In genomic region chr10:39171134-39171533, GRCm38 (mm10) we compare ENCODE assay signal across 8 mouse cellular contexts. TPM values are rescaled to one million over a fixed set of nuclear protein-coding genes. Genes with fewer than 3 reads are reported as not detected.
DNase-seq lines count a peak whose midpoint lies in the region; ATAC-seq and TF ChIP-seq lines count a peak whose summit lies in the region.

No protein-coding gene starts in this region.

- ATAC-seq in frontal cortex, adult (ENCODE audit: low TSS enrichment), result peak; percentile 85
- ATAC-seq in lung, postnatal 0 days, result peak; percentile 89

- peaks cover 50% of the 10 kb centered on the region for H3K4me1 ChIP-seq in hindbrain, embryonic 10.5 days (replicated peaks)
- peaks cover 18% of the 10 kb centered on the region for H3K4me1 ChIP-seq in lung, postnatal 0 days (ENCODE audit: insufficient read depth, low read depth, low read length)

- under 1% methylated on average over 19 of the region's 19 CpGs for whole genome bisulfite sequencing in hindbrain, embryonic 10.5 days
- under 1% methylated on average over 19 of the region's 19 CpGs for WGBS in lung, postnatal 0 days

- H3K4me2 ChIP-seq in lung, postnatal 0 days (replicated peaks; ENCODE audit: low read depth, low read length), result peak overlapping the region; percentile 72

- H3K27me3 ChIP-seq in hindbrain, embryonic 10.5 days (ENCODE audit: insufficient read depth, poor library complexity, severe bottlenecking), result peaks cover 19% of the 10 kb centered on the region; the same call in 1 of the 2 replicates
- no peaks in the 10 kb centered on the region for H3K27me3 ChIP-seq in lung, postnatal 0 days (replicated peaks; ENCODE audit: insufficient read depth, low read length)

- H3K9me3 ChIP-seq in hindbrain, embryonic 10.5 days, result no peaks in the 10 kb centered on the region
- no peaks in the 10 kb centered on the region for H3K9me3 ChIP-seq in lung, postnatal 0 days (ENCODE audit: low read length)

- H3K36me3 ChIP-seq in hindbrain, embryonic 10.5 days, result no peaks in the 10 kb centered on the region
- H3K36me3 ChIP-seq in lung, postnatal 0 days (ENCODE audit: insufficient read depth, low read length), result no peaks in the 10 kb centered on the region

- H3K27ac ChIP-seq in hindbrain, embryonic 10.5 days, result peak overlapping the region; percentile 87
- peak overlapping the region; percentile 78 for H3K27ac ChIP-seq in lung, postnatal 0 days (ENCODE audit: low read length)

- peak overlapping the region; percentile 57 for H3K4me3 ChIP-seq in hindbrain, embryonic 10.5 days
- peak overlapping the region; percentile 43 for H3K4me3 ChIP-seq in lung, postnatal 0 days (ENCODE audit: low read depth, low read length)

- peak; percentile 96 for TF ChIP-seq CTCF in lung, postnatal 0 days (IDR thresholded peaks at IDR 0.05)

- TF ChIP-seq EP300 in lung, postnatal 0 days (IDR thresholded peaks at IDR 0.05), result 0 out of 2 replicates have a peak, but pooled peaks have one; percentile 46

- peak; percentile 98 for DNase-seq in MN1 (ENCODE audit: low spot score)
- peak; percentile 96 for DNase-seq in cerebellum, adult 9-10 months
- peak; percentile 91 for DNase-seq in hindbrain, embryonic 10.5 days (ENCODE audit: low spot score)
- peak; percentile 91 for DNase-seq in layer of hippocampus, adult 9-11 months
- peak; percentile 94 for DNase-seq in lung, postnatal 0 days (ENCODE audit: low spot score)
- DNase-seq in ovary, postnatal 14 days (ENCODE audit: low spot score), result peak; percentile 92
- peak; percentile 95 for DNase-seq in thymus, postnatal 14 days

- H3K9ac ChIP-seq in lung, postnatal 0 days (replicated peaks; ENCODE audit: low read depth), result 0 out of 2 replicates have a peak overlapping the region, but pooled peaks have one; percentile 9

RNA-seq across cellular contexts. Expression of gene Ccn6, which starts 7.5 kb away (rescaled TPM):
- polyA plus RNA-seq in hindbrain, embryonic 10.5 days (2016; fragmentation: Nextera tagmentation; extraction: Ambion mirVana), result 0.24 and 0.50 TPM in 2 replicates
- polyA plus RNA-seq in lung, postnatal 0 days (2015; fragmentation: Nextera tagmentation; extraction: Ambion mirVana), result 0.10 TPM in 1 of 2 replicates, not detected in the other

RNA-seq across cellular contexts. Expression of gene Tube1, which starts 37.4 kb away (rescaled TPM):
- polyA plus RNA-seq in hindbrain, embryonic 10.5 days (2016; fragmentation: Nextera tagmentation; extraction: Ambion mirVana), result 22.0 and 27.1 TPM in 2 replicates
- 1.7 and 1.8 TPM in 2 replicates for polyA plus RNA-seq in lung, postnatal 0 days (2015; fragmentation: Nextera tagmentation; extraction: Ambion mirVana)

RNA-seq across cellular contexts. Expression of gene Fam229b, which starts 37.4 kb away (rescaled TPM):
- polyA plus RNA-seq in hindbrain, embryonic 10.5 days (2016; fragmentation: Nextera tagmentation; extraction: Ambion mirVana), result 12.6 and 18.0 TPM in 2 replicates
- polyA plus RNA-seq in lung, postnatal 0 days (2015; fragmentation: Nextera tagmentation; extraction: Ambion mirVana), result 9.0 and 10.2 TPM in 2 replicates

Comparison
In these comparisons a context has a peak if more than half of its experiments do, and no peak if none do; other contexts are left out.
1. Peak in every context shown above with its lines: DNase-seq, ATAC-seq, H3K4me3 ChIP-seq and H3K27ac ChIP-seq.